Mouse (Mus musculus): Measurements from ENCODE around the gene Txndc8.

Txndc8 gene

DNA sequence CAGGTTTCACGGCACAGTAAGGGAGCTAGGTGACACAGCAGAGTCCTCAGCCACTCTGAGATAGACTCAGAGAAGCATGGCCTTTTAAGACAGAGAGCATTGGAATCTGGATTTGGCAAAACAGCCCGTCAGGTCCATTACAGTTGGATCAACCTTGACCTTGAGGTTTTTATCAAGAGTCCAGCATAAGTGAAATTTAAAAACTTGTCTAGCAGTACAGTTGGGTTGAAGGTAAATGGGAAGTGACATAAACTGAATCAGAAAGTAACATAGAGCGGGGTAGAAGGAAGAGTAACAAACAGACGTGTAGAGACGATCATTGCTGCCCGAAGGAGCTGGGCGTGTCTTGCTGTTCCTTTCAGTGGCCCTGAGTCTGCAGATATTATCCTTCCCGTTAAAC is 49.9 kb downstream of the Txndc8 start:
- in situ Hi-C loops (cut with MboI; ENCODE audit: low pct_unique_long_range_greater_than_20kb in 1 of 2, low sequenced_read_pairs in 2 of 2, unreplicated experiment in 1 of 2): no loop called here

GRCm38 (mm10) chr4:57958098-57958497 is 50.8 kb downstream of the Txndc8 start:
- in situ Hi-C loops (cut with MboI; ENCODE audit: low pct_unique_long_range_greater_than_20kb in 1 of 2, low sequenced_read_pairs in 2 of 2, unreplicated experiment in 1 of 2): no loop called here

- in situ Hi-C loops (cut with MboI; ENCODE audit: low pct_unique_long_range_greater_than_20kb in 1 of 2, low sequenced_read_pairs in 2 of 2, unreplicated experiment in 1 of 2): no loop called here
Observed at GRCm38 (mm10) chr4:57957200-57958085, 51.5 kb downstream of the Txndc8 start.

GRCm38 (mm10) chr4:57956029-57956960 is 52.6 kb downstream of the Txndc8 start, which contains the start of gene Txn1:
TSS of gene Txn1 (minus strand) at chr4:57956411.
- in situ Hi-C loops (cut with MboI; ENCODE audit: low pct_unique_long_range_greater_than_20kb in 1 of 2, low sequenced_read_pairs in 2 of 2, unreplicated experiment in 1 of 2): no loop called here

DNA sequence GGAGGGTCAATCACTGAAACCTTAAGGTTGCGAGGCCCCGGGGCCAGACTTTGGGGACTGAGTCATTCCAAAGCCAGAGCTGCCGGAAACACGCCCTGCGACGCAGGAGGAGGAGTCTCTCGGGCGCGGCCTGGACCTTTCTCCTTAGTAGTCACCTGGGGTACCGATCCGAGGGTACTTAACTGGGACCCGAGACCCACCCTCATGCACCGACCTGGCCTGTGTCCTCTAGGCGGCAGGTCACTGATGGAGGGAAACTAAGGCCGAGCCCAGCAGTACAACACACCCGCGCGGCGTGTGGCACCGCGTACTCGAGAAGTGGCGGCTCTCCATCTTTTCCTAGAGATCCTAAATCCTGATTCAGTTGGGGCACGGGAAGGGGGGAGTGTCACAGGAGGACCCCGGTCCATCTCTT is 53.4 kb downstream of the Txndc8 start:
- in situ Hi-C loops (cut with MboI; ENCODE audit: low pct_unique_long_range_greater_than_20kb in 1 of 2, low sequenced_read_pairs in 2 of 2, unreplicated experiment in 1 of 2): no loop called here

- in situ Hi-C loops (cut with MboI; ENCODE audit: low pct_unique_long_range_greater_than_20kb in 1 of 2, low sequenced_read_pairs in 2 of 2, unreplicated experiment in 1 of 2): no loop called here
Observed at GRCm38 (mm10) chr4:57954991-57955390, 53.9 kb downstream of the Txndc8 start.

- in situ Hi-C loops (cut with MboI; ENCODE audit: low pct_unique_long_range_greater_than_20kb in 1 of 2, low sequenced_read_pairs in 2 of 2, unreplicated experiment in 1 of 2): no loop called here
Observed at GRCm38 (mm10) chr4:57954580-57954979, 54.3 kb downstream of the Txndc8 start.

GRCm38 (mm10) chr4:57953796-57954195 is 55.1 kb downstream of the Txndc8 start:
- in situ Hi-C loops (cut with MboI; ENCODE audit: low pct_unique_long_range_greater_than_20kb in 1 of 2, low sequenced_read_pairs in 2 of 2, unreplicated experiment in 1 of 2): no loop called here

GRCm38 (mm10) chr4:57952891-57953290 is 56.0 kb downstream of the Txndc8 start:
- in situ Hi-C loops (cut with MboI; ENCODE audit: low pct_unique_long_range_greater_than_20kb in 1 of 2, low sequenced_read_pairs in 2 of 2, unreplicated experiment in 1 of 2): no loop called here

GRCm38 (mm10) chr4:57952416-57952815 is 56.5 kb downstream of the Txndc8 start:
- in situ Hi-C loops (cut with MboI; ENCODE audit: low pct_unique_long_range_greater_than_20kb in 1 of 2, low sequenced_read_pairs in 2 of 2, unreplicated experiment in 1 of 2): no loop called here

- in situ Hi-C loops (cut with MboI; ENCODE audit: low pct_unique_long_range_greater_than_20kb in 1 of 2, low sequenced_read_pairs in 2 of 2, unreplicated experiment in 1 of 2): no loop called here
Observed at GRCm38 (mm10) chr4:57949866-57950265, 59.1 kb downstream of the Txndc8 start.

- in situ Hi-C loops (cut with MboI; ENCODE audit: low pct_unique_long_range_greater_than_20kb in 1 of 2, low sequenced_read_pairs in 2 of 2, unreplicated experiment in 1 of 2): no loop called here
Observed at GRCm38 (mm10) chr4:57947476-57947875, 61.4 kb downstream of the Txndc8 start.

- in situ Hi-C loops (cut with MboI; ENCODE audit: low pct_unique_long_range_greater_than_20kb in 1 of 2, low sequenced_read_pairs in 2 of 2, unreplicated experiment in 1 of 2): no loop called here
Observed at GRCm38 (mm10) chr4:57947036-57947435, 61.9 kb downstream of the Txndc8 start.

DNA sequence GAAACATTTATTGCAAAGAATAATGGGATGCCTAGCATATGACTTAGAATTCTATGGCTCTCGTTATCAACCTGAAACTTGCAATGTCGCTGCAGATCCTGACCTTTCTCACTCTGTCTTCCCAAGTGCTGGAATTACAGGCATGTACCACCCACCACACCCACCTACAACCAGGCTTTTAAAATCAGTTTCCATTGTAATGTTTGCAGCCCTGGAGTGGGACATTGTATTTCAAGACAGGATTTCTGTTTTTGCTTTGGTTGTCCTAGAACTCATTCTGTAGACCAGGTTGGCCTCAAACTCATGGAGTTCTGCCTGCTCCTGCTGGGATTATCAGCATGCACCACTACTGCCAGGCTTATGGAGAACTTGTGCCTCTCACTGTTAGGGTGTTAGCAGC is 66.0 kb downstream of the Txndc8 start:
- in situ Hi-C loops (cut with MboI; ENCODE audit: low pct_unique_long_range_greater_than_20kb in 1 of 2, low sequenced_read_pairs in 2 of 2, unreplicated experiment in 1 of 2): no loop called here

- in situ Hi-C loops (cut with MboI; ENCODE audit: low pct_unique_long_range_greater_than_20kb in 1 of 2, low sequenced_read_pairs in 2 of 2, unreplicated experiment in 1 of 2): no loop called here
Observed at GRCm38 (mm10) chr4:57940631-57941030, 68.3 kb downstream of the Txndc8 start.

DNA sequence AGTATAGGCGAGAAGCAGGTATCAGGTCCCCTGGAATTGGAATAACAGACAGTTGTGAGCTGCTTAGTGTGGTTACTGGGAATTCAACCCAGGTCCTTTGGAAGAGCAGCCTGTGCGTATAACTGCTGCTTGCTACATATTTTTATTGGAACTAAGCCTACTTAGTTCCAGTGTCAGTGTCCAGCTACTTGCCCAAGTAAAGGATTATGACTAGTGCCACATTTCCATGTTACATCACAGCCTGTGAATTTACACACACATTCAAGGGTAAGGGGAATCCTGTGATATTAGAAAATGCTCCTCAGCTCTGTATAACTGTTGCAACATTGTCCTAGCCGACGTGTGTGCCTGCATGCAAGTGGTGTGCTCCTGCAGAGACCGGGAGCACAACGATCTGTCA is 71.6 kb downstream of the Txndc8 start:
- in situ Hi-C loops (cut with MboI; ENCODE audit: low pct_unique_long_range_greater_than_20kb in 1 of 2, low sequenced_read_pairs in 2 of 2, unreplicated experiment in 1 of 2): no loop called here

DNA sequence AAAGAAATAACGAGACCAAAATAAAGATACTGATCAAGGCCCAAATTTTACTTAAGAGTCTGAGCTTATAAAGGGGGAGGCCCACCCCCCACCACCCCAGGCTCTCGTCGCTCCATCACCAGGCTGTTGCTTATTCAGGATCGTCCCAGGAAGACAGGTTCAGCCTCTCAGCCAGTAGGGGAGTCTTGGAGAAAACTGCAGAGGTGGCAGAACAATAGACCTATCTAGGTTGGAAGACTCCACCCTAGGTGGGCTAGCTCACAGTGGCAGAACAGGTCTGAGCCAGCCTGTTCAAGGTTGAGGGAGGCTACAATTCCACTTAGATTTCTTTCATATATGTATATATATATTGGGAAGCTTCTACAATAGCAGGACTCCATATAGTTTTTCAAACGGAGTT is 74.7 kb downstream of the Txndc8 start:
- in situ Hi-C loops (cut with MboI; ENCODE audit: low pct_unique_long_range_greater_than_20kb in 1 of 2, low sequenced_read_pairs in 2 of 2, unreplicated experiment in 1 of 2): no loop called here
